Mouse (Mus musculus) cortical plate, adult 2 months (tissue): ENCODE results near the gene Ofd1. TPM values are rescaled to one million over a fixed set of nuclear protein-coding genes. Genes with fewer than 3 reads are reported as not detected.

Experiments
- H3K27ac ChIP-seq: fragments of 200-500 bp; 2 replicates; pipeline ENCODE4 v1.5.1; 2012; ENCODE audit warnings: low read length, control low read depth, inconsistent platforms; ENCODE audit not compliant: insufficient read depth
- H3K4me1 ChIP-seq: fragments of 200-500 bp; 2 replicates; pipeline ENCODE4 v1.6.1; 2011; ENCODE audit warnings: low read length; ENCODE audit not compliant: control insufficient read depth, insufficient read depth
- H3K4me3 ChIP-seq: fragments of 200-500 bp; 2 replicates; pipeline ENCODE4 v1.5.1; 2011; ENCODE audit warnings: mild to moderate bottlenecking, low read length, control low read depth; ENCODE audit not compliant: insufficient read depth
- CTCF ChIP-seq: fragments of 200-500 bp; IDR thresholded peaks from 2 replicates; pipeline ENCODE4 v1.5.1; 2011; ENCODE audit warnings: mild to moderate bottlenecking, control low read depth, low read length; ENCODE audit not compliant: insufficient read depth; ENCODE audit errors: extremely low read depth
- POLR2A ChIP-seq: fragments of 200-500 bp; IDR thresholded peaks from 2 replicates; pipeline ENCODE4 v1.6.1; 2011; ENCODE audit warnings: mild to moderate bottlenecking, low read length, control low read depth; ENCODE audit not compliant: insufficient read depth; ENCODE audit errors: extremely low read depth
- polyA plus RNA-seq: library from polyadenylated mRNA; depleted of rRNA; stranded (reverse); fragments of >200 nt; gene quantifications from 2 replicates; pipeline ENCODE4 v1.2.3, GENCODE M21; 2012

Ofd1 gene
- polyA plus RNA-seq, 1 experiment = 4.5 TPM

GRCm38 (mm10) chrX:166376681-166377328 is 63.7 kb downstream of the Ofd1 start:
- no peak for TF ChIP-seq POLR2A
- no peak for TF ChIP-seq CTCF

GRCm38 (mm10) chrX:166365458-166366213 is 74.9 kb downstream of the Ofd1 start:
- no peak overlapping the region for H3K4me3 ChIP-seq
- H3K27ac ChIP-seq = peak overlapping the region; percentile 58; the same call in 1 of the 2 replicates
- H3K4me1 ChIP-seq = peaks cover 2% of the 10 kb centered on the region; the same call in 1 of the 2 replicates
- TF ChIP-seq POLR2A = no peak
- TF ChIP-seq CTCF = no peak

More at GRCm38 (mm10) chrX:166376681-166377328, 63.7 kb downstream of the Ofd1 start:
- peaks cover 2% of the 10 kb centered on the region; the same call in 1 of the 2 replicates for H3K4me1 ChIP-seq
- H3K27ac ChIP-seq = no peak overlapping the region
- no peak overlapping the region for H3K4me3 ChIP-seq

GRCm38 (mm10) chrX:166360455-166360854 is 80.0 kb downstream of the Ofd1 start:
- TF ChIP-seq CTCF = no peak
- TF ChIP-seq POLR2A = 0 out of 2 replicates have a peak, but pooled peaks have one; percentile 7
- Histone ChIP-seq H3K4me1 (peaks cover 3% of the 10 kb centered on the region; the same call in 1 of the 2 replicates), H3K27ac (no peak overlapping the region), H3K4me3 (no peak overlapping the region)

GRCm38 (mm10) chrX:166359927-166360440 is 80.5 kb downstream of the Ofd1 start:
- H3K4me1 ChIP-seq = peaks cover 3% of the 10 kb centered on the region; the same call in 1 of the 2 replicates
- peak overlapping the region; percentile 73 for H3K27ac ChIP-seq
- no peak for TF ChIP-seq CTCF
- H3K4me3 ChIP-seq = no peak overlapping the region

GRCm38 (mm10) chrX:166358955-166359354 is 81.5 kb downstream of the Ofd1 start:
- Histone ChIP-seq H3K4me1 (peaks cover 3% of the 10 kb centered on the region; the same call in 1 of the 2 replicates), H3K4me3 (no peak overlapping the region), H3K27ac (no peak overlapping the region)
- no peak for TF ChIP-seq POLR2A
- no peak for TF ChIP-seq CTCF

DNA sequence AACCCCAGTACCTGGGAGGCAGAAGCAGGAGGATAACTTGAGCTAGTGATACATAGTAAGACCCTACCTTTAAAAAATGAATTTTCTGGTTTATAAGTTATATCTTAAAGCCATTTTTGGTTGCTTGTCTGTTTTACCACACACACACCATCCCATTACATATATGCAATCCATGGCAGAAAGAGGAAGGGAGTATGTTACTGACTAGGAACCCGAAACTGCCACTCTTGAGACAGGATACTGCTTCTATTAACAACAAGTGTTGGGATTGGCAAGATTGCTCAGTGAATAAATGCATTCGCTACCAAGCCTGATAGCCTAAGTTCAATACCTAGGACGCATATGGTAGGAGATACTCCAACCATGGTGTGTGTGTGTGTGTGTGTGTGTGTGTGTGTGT is 84.2 kb downstream of the Ofd1 start:
- Histone ChIP-seq H3K27ac (no peak overlapping the region), H3K4me3 (no peak overlapping the region), H3K4me1 (peaks cover 3% of the 10 kb centered on the region)
- TF ChIP-seq POLR2A (no peak), CTCF (no peak)

DNA sequence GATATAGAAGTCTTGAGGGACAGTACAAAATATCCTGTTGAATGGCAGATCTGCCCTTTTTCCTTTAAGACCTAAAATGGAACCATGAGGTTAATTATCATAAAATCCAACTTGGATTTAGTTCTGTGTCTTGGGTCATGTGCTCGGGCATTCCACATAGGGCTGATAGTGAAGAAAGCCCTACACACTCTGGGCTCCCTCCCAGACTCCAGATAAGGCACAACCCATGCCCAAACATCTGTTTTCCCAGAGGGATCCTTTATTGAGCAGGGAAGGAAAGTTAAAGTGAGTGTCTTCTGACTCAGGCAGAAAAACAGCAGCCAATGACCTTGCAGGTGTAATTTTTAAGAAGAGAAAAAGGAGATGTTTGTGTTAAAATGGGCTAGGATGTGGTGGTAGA is 85.6 kb downstream of the Ofd1 start:
- TF ChIP-seq CTCF (no peak), POLR2A (no peak)
- no peak overlapping the region for H3K4me3 ChIP-seq
- peaks cover 5% of the 10 kb centered on the region for H3K4me1 ChIP-seq
- H3K27ac ChIP-seq = peak overlapping the region; percentile 40; the same call in 1 of the 2 replicates

DNA sequence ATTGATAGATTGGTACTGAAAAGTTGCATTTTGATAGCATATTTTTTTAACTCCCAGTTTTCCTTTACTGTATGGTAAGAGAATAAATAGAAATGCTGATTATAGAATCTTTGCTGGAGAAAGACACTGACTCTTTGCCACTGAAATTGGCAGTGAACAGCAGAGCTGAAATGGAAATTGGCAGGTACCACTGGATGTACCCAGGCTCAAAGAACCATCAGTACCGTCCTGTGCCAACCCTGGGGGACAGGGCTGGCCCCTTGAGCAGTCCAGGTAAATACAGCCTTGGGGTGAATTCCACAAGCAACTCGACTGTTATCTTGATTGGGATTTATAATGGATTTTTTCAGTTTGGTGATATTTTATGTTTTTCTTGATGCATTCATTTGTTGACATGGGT is 87.1 kb downstream of the Ofd1 start:
- no peak for TF ChIP-seq CTCF
- TF ChIP-seq POLR2A = no peak
- H3K4me3 ChIP-seq = no peak overlapping the region
- no peak overlapping the region for H3K27ac ChIP-seq
- peaks cover 5% of the 10 kb centered on the region for H3K4me1 ChIP-seq

GRCm38 (mm10) chrX:166351790-166352189 is 88.7 kb downstream of the Ofd1 start:
- Histone ChIP-seq H3K27ac (no peak overlapping the region), H3K4me1 (peaks cover 5% of the 10 kb centered on the region), H3K4me3 (no peak overlapping the region)
- TF ChIP-seq POLR2A = no peak
- TF ChIP-seq CTCF = peak; percentile 52
